Mouse (Mus musculus): ENCODE measurements around the gene Rere. TPM values are rescaled to one million over a fixed set of nuclear protein-coding genes. Genes with fewer than 3 reads are reported as not detected.
"Not testable (repeated sequence)": the region's sequence is repeated elsewhere in the genome, so short reads cannot be mapped to it uniquely, and the experiment has no call there.

Rere gene
- total RNA-seq, 2 experiments from 2014 or later: 84.7 to 103 TPM

DNA sequence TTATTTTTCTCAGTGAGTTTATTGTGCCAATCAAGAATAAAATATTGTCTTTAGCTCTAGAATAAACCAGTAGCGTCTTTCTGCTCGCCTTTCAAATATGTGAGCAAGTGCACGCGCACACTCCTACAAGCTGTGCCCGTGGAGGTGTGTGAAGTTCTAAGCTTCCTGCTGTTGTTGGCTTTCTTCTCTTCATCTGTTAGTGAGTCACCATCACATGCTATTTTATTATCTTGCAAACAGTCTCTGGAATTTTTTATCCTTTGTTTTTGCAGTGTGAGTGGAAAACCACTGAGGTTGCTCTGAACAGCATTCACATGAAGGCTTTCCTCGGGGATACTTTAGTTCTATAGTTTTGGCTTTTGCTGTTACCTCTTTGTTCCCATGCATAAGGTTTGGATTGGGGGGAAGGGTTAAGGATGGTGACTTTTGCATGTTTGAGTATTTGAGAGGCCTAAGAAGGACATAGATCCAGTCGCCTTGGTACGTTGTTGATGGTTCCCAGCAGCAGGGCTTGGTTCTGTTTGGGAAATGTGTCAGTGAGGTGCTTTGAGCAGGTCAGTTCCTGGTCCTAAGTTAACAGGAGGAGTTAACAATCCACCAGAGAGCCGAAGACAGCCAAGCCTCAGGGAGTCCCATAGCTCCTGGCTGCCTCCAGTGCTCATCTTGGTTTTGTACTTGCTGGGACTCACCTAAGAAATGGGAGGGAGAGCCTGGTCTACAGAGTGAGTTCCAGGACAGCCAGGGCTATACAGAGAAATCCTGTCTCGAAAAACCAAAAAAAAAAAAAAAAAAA lies 300.7 kb downstream of the Rere start:
- intact Hi-C loops (cut with DNase I): no loop called here
- peak in 1 of 2 experiments; percentile 69 for DNase-seq (ENCODE audit: low spot score in 2 of 2)

DNA sequence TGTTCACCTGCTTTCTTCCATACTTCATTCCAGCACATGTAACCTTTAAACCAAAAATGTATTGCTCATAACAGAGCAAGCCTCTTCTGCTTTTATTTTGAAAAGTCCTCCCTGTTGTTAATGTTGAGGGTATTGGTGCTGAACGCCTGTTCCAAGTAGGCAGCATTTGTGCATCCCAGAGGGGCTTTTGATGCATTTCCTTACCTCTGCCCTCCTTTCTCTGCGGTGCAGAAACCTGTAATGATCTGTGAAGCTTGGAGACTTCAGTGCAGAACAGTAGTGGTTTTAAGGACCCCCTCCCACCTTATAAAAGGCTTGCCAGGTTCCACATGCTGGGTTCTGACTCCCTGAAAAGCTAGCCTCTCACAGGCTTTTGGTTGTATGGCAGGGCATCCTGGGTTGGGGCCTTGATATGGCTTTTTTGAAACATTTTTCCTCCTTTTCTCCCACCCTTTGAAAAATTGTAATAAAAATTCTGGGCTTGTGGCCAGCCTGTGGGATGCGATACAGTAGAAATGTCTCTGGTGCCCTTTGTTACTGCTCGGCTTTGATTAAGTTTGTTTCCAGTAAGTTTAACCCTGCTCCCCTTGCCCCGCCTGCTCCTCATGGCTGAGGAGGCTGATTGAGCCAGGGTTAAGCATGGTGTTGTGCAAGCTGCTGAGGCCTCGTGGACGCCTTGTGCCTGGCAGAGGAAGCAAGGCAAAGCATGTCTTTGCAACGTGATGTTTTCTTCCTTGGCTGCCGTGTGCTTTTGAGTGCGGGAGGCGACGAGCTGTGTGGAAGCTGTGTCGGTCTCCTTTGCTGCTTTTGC lies 301.7 kb downstream of the Rere start:
- intact Hi-C loops (cut with DNase I): no loop called here
- peak; percentile 76 to 80 for DNase-seq (ENCODE audit: low spot score in 2 of 2)

DNA sequence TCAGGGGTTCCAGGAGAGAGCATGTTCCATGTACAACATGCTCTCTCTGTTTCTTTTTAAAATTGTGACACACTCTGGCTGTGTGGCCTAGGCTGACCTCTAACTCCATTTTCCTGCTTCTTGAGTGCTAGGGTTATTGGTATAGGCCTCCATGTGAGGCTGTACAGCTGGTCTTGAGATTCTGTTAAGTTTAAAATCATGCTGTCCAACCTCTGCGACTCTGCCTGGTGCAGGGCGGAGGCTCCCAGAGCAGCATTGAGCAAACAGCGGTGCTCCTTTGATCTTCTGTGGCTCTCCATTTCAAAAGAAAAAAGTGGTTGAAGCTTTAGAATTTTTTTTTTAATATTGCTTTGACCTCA lies 302.3 kb downstream of the Rere start:
- intact Hi-C loops (cut with DNase I): no loop called here
- no peak for DNase-seq (ENCODE audit: low spot score in 2 of 2)

DNA sequence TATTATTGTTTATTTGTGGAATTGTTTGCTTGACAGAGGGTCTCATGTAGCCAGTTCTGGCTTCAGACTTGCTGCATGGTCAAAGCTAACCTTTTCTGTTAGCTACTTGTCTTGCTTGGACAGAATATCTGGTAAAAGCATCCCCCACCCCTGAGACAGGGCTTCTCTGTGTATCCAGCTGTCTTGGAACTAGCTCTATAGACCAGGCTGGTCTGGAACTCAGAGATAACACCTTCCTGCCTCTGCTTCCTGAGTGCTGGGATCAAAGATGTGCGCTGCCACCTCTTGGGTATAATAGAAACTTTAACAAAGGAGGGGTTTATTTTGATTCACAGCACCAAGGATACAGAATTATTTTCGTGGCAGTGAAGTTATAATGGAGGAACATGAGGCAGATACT lies 304.4 kb downstream of the Rere start:
- intact Hi-C loops (cut with DNase I): loop anchor here (5.0 kb wide), 1 partner anchor 98 kb away; no protein-coding TSS in a partner anchor
- DNase-seq (ENCODE audit: low spot score in 2 of 2): no peak

DNA sequence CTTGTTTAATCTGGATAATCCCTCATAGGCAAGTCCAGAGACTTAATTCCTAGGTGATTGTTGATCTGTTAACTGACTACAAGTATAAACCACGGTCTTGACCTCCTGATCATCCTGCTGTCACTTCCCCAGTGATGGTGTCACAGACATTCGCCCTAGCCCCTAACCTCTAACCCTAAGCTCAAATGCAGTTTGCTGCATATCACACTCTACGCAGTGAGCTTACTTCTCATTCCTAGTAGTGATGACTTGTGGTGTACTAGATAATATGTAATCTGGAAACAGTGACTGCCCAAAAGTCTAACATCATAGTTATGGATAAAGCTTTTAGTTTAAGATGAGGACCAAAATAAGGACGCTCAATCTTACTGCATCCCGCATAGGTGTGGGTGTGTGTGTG lies 304.8 kb downstream of the Rere start:
- no peak for DNase-seq (ENCODE audit: low spot score in 2 of 2)
- intact Hi-C loops (cut with DNase I): loop anchor here (5.0 kb wide), 1 partner anchor 99 kb away; no protein-coding TSS in a partner anchor

DNA sequence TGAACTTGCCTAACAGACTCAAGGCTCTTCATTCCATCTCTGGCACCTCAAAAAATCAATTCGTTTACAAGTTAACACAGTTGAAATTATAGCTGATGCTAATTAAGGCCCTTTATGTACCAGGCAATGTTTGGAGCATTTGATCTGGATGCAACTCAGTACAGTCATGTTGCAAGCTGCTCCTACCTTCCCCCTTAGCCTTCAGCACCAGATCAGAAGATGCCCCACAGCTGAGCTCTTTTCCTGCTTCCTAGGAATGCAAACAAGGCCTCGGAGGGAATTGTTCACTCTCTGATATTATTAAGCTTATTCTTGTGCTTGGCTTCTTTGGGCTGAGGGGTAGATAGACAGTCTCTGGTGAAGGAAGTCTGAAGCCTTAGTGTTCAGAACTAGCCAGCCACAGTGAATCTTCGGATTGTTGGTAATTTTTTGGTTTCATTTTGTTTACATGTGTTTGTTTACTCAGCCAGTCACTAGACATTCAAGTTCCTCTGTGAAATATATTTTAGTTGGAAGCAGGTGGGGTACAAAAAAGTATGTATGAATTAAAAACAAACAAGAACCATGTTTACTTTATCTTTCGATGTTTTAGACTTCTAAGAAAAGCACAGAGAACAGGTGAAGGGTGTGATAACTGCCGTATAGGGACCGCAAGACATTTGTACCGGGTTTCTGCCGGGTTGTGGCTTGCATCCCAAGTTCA lies 306.3 kb downstream of the Rere start:
- intact Hi-C loops (cut with DNase I): loop anchor here (5.0 kb wide), 1 partner anchor 100 kb away; no protein-coding TSS in a partner anchor
- no peak for DNase-seq (ENCODE audit: low spot score in 2 of 2)

DNA sequence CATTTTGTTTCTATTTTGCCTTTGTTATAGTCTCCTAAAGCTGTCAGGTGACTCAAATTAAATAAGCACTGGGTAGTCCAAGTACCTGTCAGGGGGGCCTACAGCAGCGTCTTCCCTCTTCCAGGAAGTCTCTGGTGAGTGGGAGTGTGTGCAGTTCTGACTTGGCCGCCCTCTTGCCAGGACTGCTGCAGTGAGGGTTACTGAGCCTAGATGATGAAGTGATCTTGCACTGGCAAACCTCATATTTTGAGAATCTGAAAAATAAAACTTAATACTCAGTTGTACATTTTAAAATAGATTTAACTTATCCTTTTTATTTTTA lies 306.8 kb downstream of the Rere start:
- no peak for DNase-seq (ENCODE audit: low spot score in 2 of 2)
- intact Hi-C loops (cut with DNase I): loop anchor here (5.0 kb wide), 1 partner anchor 101 kb away; no protein-coding TSS in a partner anchor

DNA sequence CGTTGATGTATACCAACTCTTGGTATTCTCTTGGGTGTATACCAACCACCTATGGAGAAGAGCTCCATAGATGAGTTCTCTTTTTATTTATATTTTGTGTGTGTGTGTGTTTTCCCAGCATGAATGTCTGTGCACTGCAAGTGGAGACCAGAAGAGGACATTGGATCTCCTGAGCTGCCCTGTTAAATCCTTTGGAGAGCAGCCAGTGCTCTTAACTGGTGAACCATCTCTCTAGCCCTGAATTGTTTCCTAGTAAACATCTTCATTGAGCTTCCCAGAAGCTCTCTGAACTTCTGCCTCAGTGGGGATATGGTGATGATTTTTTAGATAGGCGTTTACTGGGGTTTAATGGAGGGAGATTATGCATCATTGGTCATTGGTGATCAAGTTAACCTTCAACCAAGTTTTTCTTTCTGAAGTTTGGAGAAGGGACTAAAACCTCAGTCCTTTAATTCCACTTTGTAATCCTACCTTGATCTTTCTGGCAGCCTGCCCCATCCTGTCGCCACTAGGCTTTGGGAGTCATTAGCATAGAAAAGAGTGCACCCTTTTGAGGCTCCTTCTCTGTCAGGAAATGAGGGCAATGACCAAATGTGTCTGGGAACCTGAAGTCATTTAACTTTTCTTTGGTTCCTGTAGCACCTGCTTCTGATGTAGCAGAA lies 309.3 kb downstream of the Rere start:
- intact Hi-C loops (cut with DNase I): no loop called here

DNA sequence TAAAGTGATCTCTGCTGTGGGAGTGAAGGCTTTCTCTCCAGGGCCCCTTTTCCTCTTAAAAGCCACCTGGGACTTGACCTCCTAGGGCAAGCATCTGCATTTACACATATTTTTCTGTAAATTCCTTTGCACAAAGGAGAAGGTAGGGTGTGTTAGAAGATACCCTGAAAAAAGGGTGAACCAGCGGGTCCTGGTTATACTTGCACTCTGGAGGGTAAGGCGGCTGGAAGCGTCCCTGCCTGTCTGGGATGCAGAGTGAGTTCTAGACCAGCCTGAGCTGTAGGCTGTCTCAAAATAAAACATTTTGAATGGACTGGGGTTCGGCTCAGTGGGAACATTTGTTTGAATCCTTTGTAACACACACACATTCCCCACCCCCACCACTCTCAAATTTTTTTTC lies 310.2 kb downstream of the Rere start:
- DNase-seq (ENCODE audit: low spot score in 2 of 2): no peak
- intact Hi-C loops (cut with DNase I): no loop called here

More for the DNA sequence above, 309.3 kb downstream of the Rere start:
- no peak for DNase-seq (ENCODE audit: low spot score in 2 of 2)

DNA sequence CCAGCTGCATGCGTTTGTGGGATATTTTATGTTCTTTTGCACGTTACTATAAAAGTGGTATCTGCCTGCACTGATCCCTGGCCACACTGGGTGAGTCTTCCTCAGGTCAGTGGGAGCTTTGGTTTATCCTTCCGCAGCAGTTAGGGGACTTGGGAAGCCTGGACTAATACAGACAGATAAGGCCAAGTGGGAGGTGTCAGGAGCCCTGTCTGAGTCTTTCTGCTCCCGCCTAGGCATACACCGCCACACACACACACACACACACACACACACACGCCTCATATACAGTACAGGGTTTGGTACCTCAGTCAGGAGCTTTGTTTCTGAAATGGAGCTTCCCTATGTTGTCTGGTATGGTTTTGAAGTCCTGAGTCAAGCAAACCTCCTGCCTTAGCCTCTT lies 310.6 kb downstream of the Rere start:
- intact Hi-C loops (cut with DNase I): no loop called here
- DNase-seq (ENCODE audit: low spot score in 2 of 2): no peak

DNA sequence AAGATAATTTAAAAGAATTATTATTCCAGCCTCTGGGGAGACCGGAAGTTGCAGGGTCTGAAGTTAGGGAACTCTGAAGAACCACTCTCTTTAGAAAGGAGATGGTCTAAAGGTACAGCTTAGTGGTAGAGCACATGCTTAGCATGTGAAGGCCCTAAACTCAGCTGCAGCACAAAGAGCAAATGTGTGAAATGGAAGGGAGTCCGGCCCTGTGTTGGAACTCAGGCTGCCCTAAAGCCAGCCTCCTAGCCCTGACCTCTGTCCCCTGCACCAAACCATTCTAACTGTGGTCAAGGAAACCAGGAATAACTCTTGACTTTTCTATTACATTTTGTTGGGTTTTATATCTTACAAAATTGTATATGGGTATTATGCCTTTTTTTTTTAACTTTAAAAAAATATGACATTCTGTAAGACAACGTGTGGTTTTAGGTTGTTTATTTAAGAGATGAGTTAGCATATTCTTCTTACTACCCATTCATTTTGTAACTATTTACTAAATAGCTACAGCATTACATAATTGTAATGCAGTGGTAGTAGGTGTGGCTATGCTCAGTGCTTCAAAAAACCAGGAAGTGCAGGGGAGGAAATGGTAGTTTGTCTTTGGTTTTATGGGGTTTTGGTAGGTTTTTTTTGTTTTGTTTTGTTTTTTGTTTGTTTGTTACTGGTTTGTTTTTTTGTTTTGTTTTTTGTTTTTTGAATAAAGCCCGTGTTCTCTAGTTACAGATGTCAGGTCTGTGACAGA lies 312.2 kb downstream of the Rere start:
- intact Hi-C loops (cut with DNase I): no loop called here
- DNase-seq (ENCODE audit: low spot score in 2 of 2): no peak

DNA sequence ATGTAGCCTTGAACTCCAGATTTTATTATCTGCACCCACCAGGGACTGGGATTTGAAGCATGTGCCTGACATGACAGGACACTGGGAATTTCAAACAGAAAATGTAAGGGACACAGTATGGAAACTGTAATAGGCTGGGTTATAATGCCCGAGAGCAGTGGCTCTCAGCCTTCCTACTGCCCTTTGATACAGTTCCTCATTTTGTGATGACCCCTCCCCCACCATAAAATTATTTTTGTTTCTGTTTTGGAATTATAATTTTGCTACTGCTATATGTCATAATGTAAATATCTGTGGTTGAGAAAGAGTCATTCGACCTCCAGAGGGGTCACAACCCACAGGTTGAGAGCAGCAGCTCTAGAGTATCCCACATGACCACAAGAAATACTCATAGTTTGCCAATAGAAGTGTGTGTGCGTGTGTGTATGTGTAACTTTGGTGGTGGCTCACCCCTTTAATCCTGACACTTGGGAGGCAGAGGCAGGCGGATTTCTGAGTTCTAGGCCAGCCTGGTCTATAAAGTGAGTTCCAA lies 312.9 kb downstream of the Rere start:
- intact Hi-C loops (cut with DNase I): no loop called here
- no peak for DNase-seq (ENCODE audit: low spot score in 2 of 2)

DNA sequence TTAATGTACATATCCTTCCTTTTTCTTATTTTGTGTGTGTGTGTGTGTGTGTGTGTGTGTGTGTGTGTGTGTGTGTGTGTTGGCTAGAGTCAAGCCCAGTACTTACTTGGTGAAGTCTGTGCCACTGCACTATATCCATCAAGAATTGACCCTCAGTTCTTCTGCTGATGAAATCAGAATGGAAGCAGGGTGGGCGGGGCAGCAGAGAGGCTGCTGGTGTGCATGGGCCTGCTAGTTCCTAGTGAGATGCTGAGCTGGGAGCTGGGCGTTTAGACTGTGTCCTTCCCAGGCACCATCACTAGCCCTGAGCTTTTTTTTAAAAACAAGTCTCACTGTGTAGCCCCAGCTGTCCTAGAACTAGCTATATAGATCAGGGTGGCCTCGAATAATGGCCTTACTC lies 313.6 kb downstream of the Rere start:
- no peak for DNase-seq (ENCODE audit: low spot score in 2 of 2)
- intact Hi-C loops (cut with DNase I): no loop called here

DNA sequence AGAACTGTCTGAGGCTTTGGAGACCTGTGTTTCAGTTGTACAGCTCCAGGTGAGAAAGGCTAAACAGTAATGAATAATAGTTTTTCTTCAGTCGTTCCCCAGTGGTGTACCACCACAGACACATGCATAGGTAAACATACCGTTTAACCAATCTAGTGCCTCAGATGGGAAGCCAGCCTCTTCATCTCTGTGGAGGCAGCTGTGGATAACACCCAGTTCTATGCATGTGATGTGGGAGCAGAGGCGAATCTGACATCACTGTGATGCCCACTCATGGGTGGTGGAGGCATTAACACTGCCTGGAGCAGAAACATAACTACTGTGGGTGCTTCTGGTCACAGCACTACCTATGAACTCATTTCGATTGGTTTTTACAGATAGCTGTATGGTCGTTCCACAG lies 314.5 kb downstream of the Rere start:
- intact Hi-C loops (cut with DNase I): no loop called here
- peak in 1 of 2 experiments; percentile 74 for DNase-seq (ENCODE audit: low spot score in 2 of 2)

DNA sequence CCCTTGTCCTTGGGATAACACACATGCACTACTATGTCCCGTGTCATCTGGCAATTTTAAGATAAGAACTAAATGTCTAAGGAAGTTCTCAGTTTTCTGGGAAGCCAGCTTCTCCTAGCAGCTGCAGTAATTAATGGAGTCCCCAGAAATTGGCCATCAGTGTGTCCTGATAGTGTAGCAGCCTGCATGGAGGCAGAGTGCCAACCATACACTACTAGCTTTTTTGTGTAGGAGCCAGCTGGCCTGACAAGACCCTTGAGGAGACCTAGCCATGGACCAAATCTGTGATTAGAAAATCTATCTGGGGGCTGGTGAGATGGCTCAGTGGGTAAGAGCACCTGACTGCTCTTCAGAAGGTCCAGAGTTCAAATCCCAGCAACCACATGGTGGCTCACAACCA lies 317.2 kb downstream of the Rere start:
- DNase-seq (ENCODE audit: low spot score in 2 of 2): no peak
- intact Hi-C loops (cut with DNase I): no loop called here

DNA sequence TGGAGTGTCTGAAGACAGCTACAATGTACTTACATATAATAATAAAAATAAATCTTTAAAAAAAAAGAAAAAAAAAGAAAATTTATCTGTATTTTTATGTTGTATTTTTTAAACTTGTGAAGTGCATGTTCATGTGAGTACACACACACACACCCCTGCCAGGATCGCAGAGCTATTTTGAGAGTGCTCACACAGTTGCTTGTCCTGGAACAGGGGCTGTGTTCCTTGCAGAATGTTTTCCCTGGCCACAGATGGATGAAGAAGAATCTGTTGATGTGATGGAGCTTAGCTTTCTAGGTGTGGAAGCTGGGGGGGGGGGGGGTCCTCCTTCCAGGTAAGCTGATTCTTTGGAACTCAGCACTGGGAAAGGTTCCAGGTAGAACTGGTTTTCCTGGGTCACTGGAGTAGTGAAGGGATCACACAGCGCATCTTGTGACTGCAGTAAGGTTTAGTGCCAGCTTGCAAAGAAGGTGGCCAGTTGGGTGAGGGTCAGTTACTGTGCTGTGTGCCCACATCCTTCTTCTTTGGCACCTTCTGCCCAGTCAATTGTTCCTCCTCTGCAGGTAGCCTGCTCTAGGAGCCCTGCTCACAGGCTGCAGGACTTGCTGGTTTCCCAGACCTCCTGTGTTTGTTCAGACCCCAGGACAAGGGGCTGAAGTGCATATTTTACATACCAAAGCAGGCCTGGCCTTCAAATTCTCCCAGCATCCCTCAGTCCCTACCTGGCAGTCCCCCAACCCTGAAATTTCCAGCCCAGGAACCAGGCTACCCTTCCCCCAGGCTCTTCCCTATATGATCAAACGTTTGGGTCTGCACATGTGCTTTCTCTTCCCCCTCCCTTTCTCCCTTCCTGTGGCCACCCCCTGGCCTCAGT lies 317.9 kb downstream of the Rere start:
- no peak for DNase-seq (ENCODE audit: low spot score in 2 of 2)
- intact Hi-C loops (cut with DNase I): no loop called here

DNA sequence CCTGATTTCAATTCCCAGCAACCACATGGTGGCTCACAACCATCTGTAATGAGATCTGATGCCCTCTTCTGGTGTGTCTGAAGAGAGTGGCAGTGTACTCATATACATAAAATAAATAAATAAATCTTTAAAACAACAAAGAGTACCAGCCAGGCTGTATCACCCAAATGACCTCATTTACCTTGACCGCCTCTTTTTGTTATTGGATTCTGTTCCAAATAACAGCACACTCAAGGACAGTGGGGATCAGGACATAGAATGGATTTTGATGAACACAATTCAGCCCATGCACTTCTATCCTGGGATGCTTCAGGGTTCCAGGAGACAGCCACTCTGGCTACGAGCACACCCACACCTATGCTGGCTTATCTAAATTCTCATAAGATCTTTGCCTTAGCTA lies 319.1 kb downstream of the Rere start:
- DNase-seq (ENCODE audit: low spot score in 2 of 2): not testable (repeated sequence)

DNA sequence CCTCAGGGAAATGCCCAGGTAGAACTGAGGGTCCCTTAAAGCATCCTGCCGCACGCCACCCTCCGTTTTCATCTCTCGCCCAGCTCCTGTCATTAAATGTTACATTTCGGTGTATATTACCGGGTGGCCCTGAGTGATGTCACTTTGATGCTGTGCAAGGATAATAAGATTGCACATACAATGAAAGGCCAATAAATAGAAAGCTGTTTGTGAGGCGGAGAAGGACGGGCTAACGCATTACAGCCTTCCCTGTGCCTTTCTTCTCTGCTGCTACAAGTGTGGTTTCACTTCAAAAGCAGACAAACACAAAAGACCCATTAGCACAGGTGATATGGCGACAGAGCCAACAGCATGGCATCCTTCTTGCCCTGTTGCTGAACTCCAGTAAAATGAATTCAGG lies 320.0 kb downstream of the Rere start:
- intact Hi-C loops (cut with DNase I): loop anchor here (10.0 kb wide), 1 partner anchor 257 kb away; no protein-coding TSS in a partner anchor
- DNase-seq (ENCODE audit: low spot score in 2 of 2): no peak

More for the DNA sequence above, 319.1 kb downstream of the Rere start:
- intact Hi-C loops (cut with DNase I): loop anchor here (10.0 kb wide), 1 partner anchor 256 kb away; no protein-coding TSS in a partner anchor
